Mouse (Mus musculus) megakaryocyte-erythroid progenitor cell, adult 5-6 weeks (primary cell): Measurements from ENCODE around the gene Vmn1r10. TPM values are rescaled to one million over a fixed set of nuclear protein-coding genes. Genes with fewer than 3 reads are reported as not detected.

Source experiments
- ATAC-seq: replicated peaks from 2 replicates; pipeline ENCODE4 v1.8.0; 2016; ENCODE audit warnings: mild to moderate bottlenecking, inconsistent platforms; ENCODE audit not compliant: severe bottlenecking, poor library complexity, low FRiP score, low TSS enrichment
- total RNA-seq, 2 experiments: library from RNA; stranded (forward) in 1 of 2; stranded (reverse) in 1 of 2; fragments of 200-1000, 215-1000 nt in 1 of 2; fragments of >200 nt in 1 of 2; fragmentation: Nextera tagmentation in 1 of 2; gene quantifications; 2 replicates each; pipeline ENCODE4 v1.2.3; 2014 to 2017

Gene Vmn1r10
- total RNA-seq (2014; fragmentation: Nextera tagmentation) (not detected in 2 replicates), total RNA-seq (2017) (not detected in 2 replicates)

- ATAC-seq, result no peak
These were observed at the start of gene Vmn1r10 for GRCm38 (mm10) chr6:57109154-57109553. Vmn1r10 (plus strand) TSS chr6:57109454.

- peak; percentile 89 for ATAC-seq
These were observed 45.5 kb upstream of the Vmn1r10 start for GRCm38 (mm10) chr6:57063730-57064129.

- no peak for ATAC-seq
These were observed 42.8 kb upstream of the Vmn1r10 start, which contains the start of gene Vmn1r9 for GRCm38 (mm10) chr6:57066487-57066886. Vmn1r9 (plus strand) TSS chr6:57066787.

- peak; percentile 87 for ATAC-seq
These were observed 2.9 kb upstream of the Vmn1r10 start for GRCm38 (mm10) chr6:57106358-57106757.

- ATAC-seq, result no peak
These were observed 23.9 kb downstream of the Vmn1r10 start, which contains the start of gene Vmn1r11 for GRCm38 (mm10) chr6:57133155-57133554. Vmn1r11 (plus strand) TSS chr6:57133455.

- no peak for ATAC-seq
These were observed 47.4 kb downstream of the Vmn1r10 start, which contains the start of gene Vmn1r12 for GRCm38 (mm10) chr6:57156619-57157018. Vmn1r12 (plus strand) TSS chr6:57156919.

Other genes starting within 250 kb of the Vmn1r10 start
- 86.6 and 123 TPM in 2 replicates for gene Nt5c3, start 185.5 kb upstream of the Vmn1r10 start, total RNA-seq (2014; fragmentation: Nextera tagmentation)
- gene Nt5c3, start 185.5 kb upstream of the Vmn1r10 start, total RNA-seq (2017), result 83.5 and 116 TPM in 2 replicates
- gene Vmn1r4, start 185.4 kb upstream of the Vmn1r10 start, total RNA-seq (2014; fragmentation: Nextera tagmentation), result not detected in 2 replicates
- gene Vmn1r4, start 185.4 kb upstream of the Vmn1r10 start, total RNA-seq (2017), result 0.42 TPM in 1 of 2 replicates, not detected in the other
- not detected in 2 replicates for gene Vmn1r5, start 139.2 kb upstream of the Vmn1r10 start, total RNA-seq (2014; fragmentation: Nextera tagmentation)
- not detected in 2 replicates for gene Vmn1r5, start 139.2 kb upstream of the Vmn1r10 start, total RNA-seq (2017)
- gene Vmn1r6, start 112.2 kb upstream of the Vmn1r10 start, total RNA-seq (2014; fragmentation: Nextera tagmentation), result not detected in 2 replicates
- not detected in 2 replicates for gene Vmn1r6, start 112.2 kb upstream of the Vmn1r10 start, total RNA-seq (2017)
- gene Vmn1r7, start 84.1 kb upstream of the Vmn1r10 start, total RNA-seq (2014; fragmentation: Nextera tagmentation), result not detected in 2 replicates
- gene Vmn1r7, start 84.1 kb upstream of the Vmn1r10 start, total RNA-seq (2017), result not detected in 2 replicates
- gene Vmn1r8, start 77.2 kb upstream of the Vmn1r10 start, total RNA-seq (2014; fragmentation: Nextera tagmentation), result not detected in 2 replicates
- not detected in 2 replicates for gene Vmn1r8, start 77.2 kb upstream of the Vmn1r10 start, total RNA-seq (2017)
- not detected in 2 replicates for gene Vmn1r9, start 42.7 kb upstream of the Vmn1r10 start, total RNA-seq (2014; fragmentation: Nextera tagmentation)
- gene Vmn1r9, start 42.7 kb upstream of the Vmn1r10 start, total RNA-seq (2017), result not detected in 2 replicates
- gene Vmn1r11, start 24.0 kb downstream of the Vmn1r10 start, total RNA-seq (2014; fragmentation: Nextera tagmentation), result not detected in 2 replicates
- not detected in 2 replicates for gene Vmn1r11, start 24.0 kb downstream of the Vmn1r10 start, total RNA-seq (2017)
- not detected in 2 replicates for gene Vmn1r12, start 47.5 kb downstream of the Vmn1r10 start, total RNA-seq (2014; fragmentation: Nextera tagmentation)
- not detected in 2 replicates for gene Vmn1r12, start 47.5 kb downstream of the Vmn1r10 start, total RNA-seq (2017)
- gene Vmn1r13, start 93.8 kb downstream of the Vmn1r10 start, total RNA-seq (2014; fragmentation: Nextera tagmentation), result not detected in 2 replicates
- not detected in 2 replicates for gene Vmn1r13, start 93.8 kb downstream of the Vmn1r10 start, total RNA-seq (2017)
- gene Vmn1r14, start 122.2 kb downstream of the Vmn1r10 start, total RNA-seq (2014; fragmentation: Nextera tagmentation), result not detected in 2 replicates
- not detected in 2 replicates for gene Vmn1r14, start 122.2 kb downstream of the Vmn1r10 start, total RNA-seq (2017)
- gene Vmn1r15, start 148.5 kb downstream of the Vmn1r10 start, total RNA-seq (2014; fragmentation: Nextera tagmentation), result not detected in 2 replicates
- not detected in 2 replicates for gene Vmn1r15, start 148.5 kb downstream of the Vmn1r10 start, total RNA-seq (2017)
- gene Vmn1r16, start 220.0 kb downstream of the Vmn1r10 start, total RNA-seq (2014; fragmentation: Nextera tagmentation), result not detected in 2 replicates
- gene Vmn1r16, start 220.0 kb downstream of the Vmn1r10 start, total RNA-seq (2017), result not detected in 2 replicates